In the genomic region with DNA sequence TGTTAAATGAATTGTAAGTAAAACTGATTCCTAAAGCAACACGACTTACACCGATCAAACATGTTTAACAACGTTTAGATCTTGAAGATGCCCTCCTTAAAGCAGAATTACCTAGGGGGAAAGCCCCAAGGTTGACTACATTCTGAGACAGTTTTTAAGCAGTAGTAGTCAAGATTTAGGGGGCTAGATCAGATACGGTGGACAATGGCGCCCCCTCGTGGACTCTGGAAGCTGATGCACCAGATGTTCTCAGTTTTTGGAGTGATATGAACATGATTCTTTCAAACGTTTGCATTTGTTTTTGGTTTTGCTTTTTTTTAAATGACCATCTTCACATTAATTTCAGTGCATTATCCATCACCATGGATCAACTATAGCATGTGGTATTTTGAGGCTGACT, we compare ENCODE assay signal across 10 mouse cellular contexts. TPM values are rescaled to one million over a fixed set of nuclear protein-coding genes. Genes with fewer than 3 reads are reported as not detected.
DNase-seq lines count a peak whose midpoint lies in the region; ATAC-seq and TF ChIP-seq lines count a peak whose summit lies in the region.
"Had no signal": no experiment of that assay in that cellular context is flagged by ENCODE, and none has a peak within 500 bp of the region (broad histone marks: within the 10 kb centered on the region; RNA-seq: fewer than 3 reads in every experiment).

No protein-coding gene starts in this region.

- DNase-seq in embryonic facial prominence, embryonic 14.5 days (ENCODE audit: low spot score): peak; percentile 60
- peak; percentile 73 for DNase-seq in left cerebral cortex, postnatal 4 days
- peak; percentile 75 for DNase-seq in neural tube, embryonic 11.5 days (ENCODE audit: low spot score)

- H3K9ac ChIP-seq in intestine, postnatal 0 days (ENCODE audit: low read depth, low read length): no peak overlapping the region
- H3K9ac ChIP-seq in intestine, embryonic 16.5 days (ENCODE audit: low read depth, low read length): no peak overlapping the region
- H3K9ac ChIP-seq in embryonic facial prominence, embryonic 14.5 days (ENCODE audit: low read depth, low read length): no peak overlapping the region
- H3K9ac ChIP-seq in hindbrain, embryonic 16.5 days (ENCODE audit: low read depth, low read length): no peak overlapping the region
- H3K9ac ChIP-seq in neural tube, embryonic 11.5 days (ENCODE audit: low read length): no peak overlapping the region
- H3K9ac ChIP-seq: embryonic facial prominence, embryonic 15.5 days; neural tube, embryonic 13.5 days had no signal

- H3K4me1 ChIP-seq in intestine, postnatal 0 days (replicated peaks; ENCODE audit: control insufficient read depth, insufficient read depth, low read length): no peaks in the 10 kb centered on the region
- H3K4me1 ChIP-seq in intestine, embryonic 16.5 days (ENCODE audit: control insufficient read depth, insufficient read depth, low read length): no peaks in the 10 kb centered on the region
- no peaks in the 10 kb centered on the region for H3K4me1 ChIP-seq in bone marrow macrophage, adult 2 months (ENCODE audit: control insufficient read depth, insufficient read depth, low read length)
- H3K4me1 ChIP-seq in embryonic facial prominence, embryonic 14.5 days (ENCODE audit: control insufficient read depth, insufficient read depth, low read length): no peaks in the 10 kb centered on the region
- no peaks in the 10 kb centered on the region for H3K4me1 ChIP-seq in hindbrain, embryonic 16.5 days (ENCODE audit: control insufficient read depth, insufficient read depth, low read depth, low read length)
- H3K4me1 ChIP-seq in neural tube, embryonic 11.5 days (ENCODE audit: control insufficient read depth, insufficient read depth, low read length): no peaks in the 10 kb centered on the region
- H3K4me1 ChIP-seq in testis, adult 2 months (ENCODE audit: control insufficient read depth, insufficient read depth, low read length): peaks cover 4% of the 10 kb centered on the region
- H3K4me1 ChIP-seq: embryonic facial prominence, embryonic 15.5 days; neural tube, embryonic 13.5 days had no signal

- WGBS in intestine, postnatal 0 days: 10% methylated on average over 7 of the region's 7 CpGs
- WGBS in intestine, embryonic 16.5 days: 11% methylated on average over 7 of the region's 7 CpGs
- 11% methylated on average over 7 of the region's 7 CpGs for WGBS in embryonic facial prominence, embryonic 14.5 days
- WGBS in hindbrain, embryonic 16.5 days: 16% methylated on average over 7 of the region's 7 CpGs
- WGBS in neural tube, embryonic 11.5 days: 12% methylated on average over 7 of the region's 7 CpGs

- no peak for TF ChIP-seq POLR2A in bone marrow macrophage, adult 2 months (IDR thresholded peaks at IDR 0.05; ENCODE audit: borderline replicate concordance, low read depth, low read length)
- TF ChIP-seq POLR2A in testis, adult 2 months (IDR thresholded peaks at IDR 0.05; ENCODE audit: control insufficient read depth, low read depth, low read length): no peak

- 0 out of 2 replicates have a peak, but pooled peaks cover 3% of the 10 kb centered on the region for H3K9me3 ChIP-seq in intestine, postnatal 0 days (ENCODE audit: control insufficient read depth)
- H3K9me3 ChIP-seq in intestine, embryonic 16.5 days (ENCODE audit: control insufficient read depth, low read length): no peaks in the 10 kb centered on the region
- H3K9me3 ChIP-seq in embryonic facial prominence, embryonic 14.5 days (ENCODE audit: control insufficient read depth, low read length): no peaks in the 10 kb centered on the region
- no peaks in the 10 kb centered on the region for H3K9me3 ChIP-seq in hindbrain, embryonic 16.5 days (ENCODE audit: control insufficient read depth, low read length)
- no peaks in the 10 kb centered on the region; the same call in 1 of the 2 replicates for H3K9me3 ChIP-seq in neural tube, embryonic 11.5 days (ENCODE audit: control insufficient read depth, low read length)
- H3K9me3 ChIP-seq: embryonic facial prominence, embryonic 15.5 days; neural tube, embryonic 13.5 days had no signal

- peak; percentile 90 for TF ChIP-seq CTCF in intestine, postnatal 0 days (IDR thresholded peaks at IDR 0.05; ENCODE audit: low read depth)
- TF ChIP-seq CTCF in bone marrow macrophage, adult 2 months (IDR thresholded peaks at IDR 0.05; ENCODE audit: low read depth, low read length): peak; percentile 78
- TF ChIP-seq CTCF in testis, adult 2 months (IDR thresholded peaks at IDR 0.05; ENCODE audit: control insufficient read depth, insufficient read depth, insufficient replicate concordance, low read depth, low read length): peak; percentile 65; the same call in 1 of the 2 replicates

- H3K4me3 ChIP-seq in intestine, postnatal 0 days (ENCODE audit: low read depth, low read length): no peak overlapping the region
- no peak overlapping the region for H3K4me3 ChIP-seq in intestine, embryonic 16.5 days (ENCODE audit: low read length)
- no peak overlapping the region for H3K4me3 ChIP-seq in bone marrow macrophage, adult 2 months (ENCODE audit: insufficient read depth, low read length)
- no peak overlapping the region for H3K4me3 ChIP-seq in embryonic facial prominence, embryonic 14.5 days (ENCODE audit: low read depth, low read length)
- H3K4me3 ChIP-seq in hindbrain, embryonic 16.5 days (ENCODE audit: low read length): no peak overlapping the region
- no peak overlapping the region for H3K4me3 ChIP-seq in neural tube, embryonic 11.5 days (ENCODE audit: low read depth, low read length)
- no peak overlapping the region for H3K4me3 ChIP-seq in testis, adult 2 months (ENCODE audit: control insufficient read depth, low read depth, low read length)
- H3K4me3 ChIP-seq: embryonic facial prominence, embryonic 15.5 days; neural tube, embryonic 13.5 days had no signal

- H3K27me3 ChIP-seq in intestine, postnatal 0 days (replicated peaks; ENCODE audit: control insufficient read depth, insufficient read depth, low read length): no peaks in the 10 kb centered on the region
- no peaks in the 10 kb centered on the region for H3K27me3 ChIP-seq in intestine, embryonic 16.5 days (replicated peaks; ENCODE audit: control insufficient read depth, insufficient read depth, low read length)
- 0 out of 2 replicates have a peak, but pooled peaks cover 3% of the 10 kb centered on the region for H3K27me3 ChIP-seq in embryonic facial prominence, embryonic 14.5 days (replicated peaks; ENCODE audit: control insufficient read depth, insufficient read depth, low read length)
- 0 out of 2 replicates have a peak, but pooled peaks cover 4% of the 10 kb centered on the region for H3K27me3 ChIP-seq in hindbrain, embryonic 16.5 days (replicated peaks; ENCODE audit: control insufficient read depth, insufficient read depth, low read length)
- H3K27me3 ChIP-seq in neural tube, embryonic 11.5 days (ENCODE audit: control insufficient read depth, insufficient read depth, low read length): no peaks in the 10 kb centered on the region
- H3K27me3 ChIP-seq in testis, adult 2 months (ENCODE audit: control insufficient read depth, insufficient read depth, low read length): no peaks in the 10 kb centered on the region
- H3K27me3 ChIP-seq: embryonic facial prominence, embryonic 15.5 days had no signal

- no peak overlapping the region for H3K27ac ChIP-seq in intestine, postnatal 0 days (ENCODE audit: low read depth, low read length)
- no peak overlapping the region for H3K27ac ChIP-seq in intestine, embryonic 16.5 days (ENCODE audit: low read length)
- H3K27ac ChIP-seq in bone marrow macrophage, adult 2 months (ENCODE audit: insufficient read depth, low read depth, low read length): no peak overlapping the region
- H3K27ac ChIP-seq in embryonic facial prominence, embryonic 14.5 days (replicated peaks; ENCODE audit: low read depth, low read length): no peak overlapping the region
- no peak overlapping the region for H3K27ac ChIP-seq in hindbrain, embryonic 16.5 days (ENCODE audit: low read depth, low read length)
- H3K27ac ChIP-seq in neural tube, embryonic 11.5 days (ENCODE audit: low read depth, low read length): no peak overlapping the region
- no peak overlapping the region for H3K27ac ChIP-seq in testis, adult 2 months (ENCODE audit: control insufficient read depth, insufficient read depth, low read depth, low read length)
- H3K27ac ChIP-seq: embryonic facial prominence, embryonic 15.5 days; neural tube, embryonic 13.5 days had no signal

- intact Hi-C loops in left cerebral cortex, postnatal 4 days (cut with DNase I): loop anchor here (5.0 kb wide), 1 partner anchor 248 kb away; no protein-coding TSS in a partner anchor

- no peak for ATAC-seq in intestine, postnatal 0 days
- no peak for ATAC-seq in intestine, embryonic 16.5 days
- no peak for ATAC-seq in embryonic facial prominence, embryonic 14.5 days (ENCODE audit: low read depth)
- peak; percentile 73 for ATAC-seq in hindbrain, embryonic 16.5 days
- no peak for ATAC-seq in neural tube, embryonic 11.5 days (ENCODE audit: insufficient read depth, low FRiP score, low TSS enrichment)

- no peaks in the 10 kb centered on the region for H3K36me3 ChIP-seq in intestine, postnatal 0 days (ENCODE audit: control insufficient read depth, insufficient read depth)
- H3K36me3 ChIP-seq in intestine, embryonic 16.5 days (ENCODE audit: control insufficient read depth, insufficient read depth, low read length): no peaks in the 10 kb centered on the region
- H3K36me3 ChIP-seq in embryonic facial prominence, embryonic 14.5 days (ENCODE audit: control insufficient read depth, insufficient read depth, low read length): no peaks in the 10 kb centered on the region
- H3K36me3 ChIP-seq in hindbrain, embryonic 16.5 days (ENCODE audit: control insufficient read depth, insufficient read depth, low read length): no peaks in the 10 kb centered on the region
- H3K36me3 ChIP-seq in neural tube, embryonic 11.5 days (ENCODE audit: control insufficient read depth, insufficient read depth, low read length): no peaks in the 10 kb centered on the region
- no peaks in the 10 kb centered on the region for H3K36me3 ChIP-seq in testis, adult 2 months (ENCODE audit: control insufficient read depth, insufficient read depth, low read length)
- H3K36me3 ChIP-seq: embryonic facial prominence, embryonic 15.5 days; neural tube, embryonic 13.5 days had no signal

- H3K4me2 ChIP-seq in intestine, postnatal 0 days (replicated peaks; ENCODE audit: low read depth): 0 out of 2 replicates have a peak overlapping the region, but pooled peaks have one; percentile 27
- H3K4me2 ChIP-seq in intestine, embryonic 16.5 days (ENCODE audit: low read depth, low read length): no peak overlapping the region
- H3K4me2 ChIP-seq in embryonic facial prominence, embryonic 14.5 days (ENCODE audit: low read depth, low read length): no peak overlapping the region
- H3K4me2 ChIP-seq in hindbrain, embryonic 16.5 days (ENCODE audit: low read length): no peak overlapping the region
- no peak overlapping the region for H3K4me2 ChIP-seq in neural tube, embryonic 11.5 days (ENCODE audit: low read depth)
- H3K4me2 ChIP-seq: embryonic facial prominence, embryonic 15.5 days; neural tube, embryonic 13.5 days had no signal

RNA-seq across cellular contexts. Expression of gene Enpp4, which starts 24.8 kb away (rescaled TPM):
- polyA plus RNA-seq in intestine, postnatal 0 days (2015; fragmentation: Nextera tagmentation; extraction: Ambion mirVana): 3.1 and 3.6 TPM in 2 replicates
- polyA plus RNA-seq in intestine, embryonic 16.5 days (2015; fragmentation: Nextera tagmentation; extraction: Ambion mirVana): 4.4 and 4.9 TPM in 2 replicates
- 1.9 and 2.8 TPM in 2 replicates for polyA plus RNA-seq in bone marrow macrophage, adult 2 months (2012; ENCODE audit: insufficient read depth, insufficient read length, missing spikeins)
- 3.9 TPM in 2 replicates for polyA plus RNA-seq in embryonic facial prominence, embryonic 14.5 days (2014; fragmentation: Nextera tagmentation; extraction: Ambion mirVana)
- polyA plus RNA-seq in hindbrain, embryonic 16.5 days (2015; fragmentation: Nextera tagmentation; extraction: Ambion mirVana): 6.2 and 6.8 TPM in 2 replicates
- 1 to 10 TPM; 5.8 to 6.1 TPM for total RNA-seq in left cerebral cortex, postnatal 4 days (2021)
- polyA plus RNA-seq in neural tube, embryonic 11.5 days (2014; fragmentation: Nextera tagmentation; extraction: Ambion mirVana): 4.6 and 5.0 TPM in 2 replicates
- 6.9 and 8.5 TPM in 2 replicates for polyA plus RNA-seq in testis, adult 2 months (2012; rRNA removed)

RNA-seq across cellular contexts. Expression of gene Enpp5, which starts 51.8 kb away (rescaled TPM):
- 33.8 and 43.1 TPM in 2 replicates for polyA plus RNA-seq in intestine, postnatal 0 days (2015; fragmentation: Nextera tagmentation; extraction: Ambion mirVana)
- 52.4 and 60.0 TPM in 2 replicates for polyA plus RNA-seq in intestine, embryonic 16.5 days (2015; fragmentation: Nextera tagmentation; extraction: Ambion mirVana)
- not detected in 2 replicates for polyA plus RNA-seq in bone marrow macrophage, adult 2 months (2012; ENCODE audit: insufficient read depth, insufficient read length, missing spikeins)
- polyA plus RNA-seq in embryonic facial prominence, embryonic 14.5 days (2014; fragmentation: Nextera tagmentation; extraction: Ambion mirVana): 11.5 and 14.6 TPM in 2 replicates
- polyA plus RNA-seq in hindbrain, embryonic 16.5 days (2015; fragmentation: Nextera tagmentation; extraction: Ambion mirVana): 134 and 137 TPM in 2 replicates
- 100 to 1,000 TPM; 105 to 109 TPM for total RNA-seq in left cerebral cortex, postnatal 4 days (2021)
- 11.2 and 11.4 TPM in 2 replicates for polyA plus RNA-seq in neural tube, embryonic 11.5 days (2014; fragmentation: Nextera tagmentation; extraction: Ambion mirVana)
- polyA plus RNA-seq in testis, adult 2 months (2012; rRNA removed): 12.7 and 13.8 TPM in 2 replicates

RNA-seq across cellular contexts. Expression of gene Clic5, which starts 58.0 kb away (rescaled TPM):
- polyA plus RNA-seq in intestine, postnatal 0 days (2015; fragmentation: Nextera tagmentation; extraction: Ambion mirVana): 20.8 and 26.8 TPM in 2 replicates
- polyA plus RNA-seq in intestine, embryonic 16.5 days (2015; fragmentation: Nextera tagmentation; extraction: Ambion mirVana): 25.9 and 31.2 TPM in 2 replicates
- 0.12 and 0.13 TPM in 2 replicates for polyA plus RNA-seq in bone marrow macrophage, adult 2 months (2012; ENCODE audit: insufficient read depth, insufficient read length, missing spikeins)
- polyA plus RNA-seq in embryonic facial prominence, embryonic 14.5 days (2014; fragmentation: Nextera tagmentation; extraction: Ambion mirVana): 0.57 and 0.59 TPM in 2 replicates
- 0.43 and 0.52 TPM in 2 replicates for polyA plus RNA-seq in hindbrain, embryonic 16.5 days (2015; fragmentation: Nextera tagmentation; extraction: Ambion mirVana)
- total RNA-seq in left cerebral cortex, postnatal 4 days (2021): 1 to 10 TPM; 1.5 to 1.7 TPM
- polyA plus RNA-seq in neural tube, embryonic 11.5 days (2014; fragmentation: Nextera tagmentation; extraction: Ambion mirVana): 0.14 and 0.23 TPM in 2 replicates
- 0.20 and 0.28 TPM in 2 replicates for polyA plus RNA-seq in testis, adult 2 months (2012; rRNA removed)

Comparison
In these comparisons a context has a peak if more than half of its experiments do, and no peak if none do; other contexts are left out.
1. RNA of gene Enpp5, which starts 51.8 kb away (polyA plus RNA-seq): 134 to 137 TPM in hindbrain, embryonic 16.5 days, 52.4 to 60.0 TPM in intestine, embryonic 16.5 days, 33.8 to 43.1 TPM in intestine, postnatal 0 days, 12.7 to 13.8 TPM in testis, adult 2 months, 11.5 to 14.6 TPM in embryonic facial prominence, embryonic 14.5 days and 11.2 to 11.4 TPM in neural tube, embryonic 11.5 days; not detected in bone marrow macrophage, adult 2 months; every median in the first group is over 10 times any median in the second.
2. RNA of gene Clic5, which starts 58.0 kb away (polyA plus RNA-seq): 25.9 to 31.2 TPM in intestine, embryonic 16.5 days and 20.8 to 26.8 TPM in intestine, postnatal 0 days; 0.57 to 0.59 TPM in embryonic facial prominence, embryonic 14.5 days, 0.43 to 0.52 TPM in hindbrain, embryonic 16.5 days, 0.20 to 0.28 TPM in testis, adult 2 months, 0.14 to 0.23 TPM in neural tube, embryonic 11.5 days and 0.12 to 0.13 TPM in bone marrow macrophage, adult 2 months; every median in the first group is over 10 times any median in the second.
3. Peak in every context shown above with its lines, with median percentiles within 50 percentile points of each other: CTCF ChIP-seq and DNase-seq.